ENCODE assay signal across 14 mouse cellular contexts in genomic region chr17:27332076-27332475, GRCm38 (mm10).
"Had no signal": no experiment of that assay in that cellular context is flagged by ENCODE, and none has a peak within 500 bp of the region (broad histone marks: within the 10 kb centered on the region; RNA-seq: fewer than 3 reads in every experiment).

No protein-coding gene starts in this region.

- H3K36me3 ChIP-seq: intestine, embryonic 15.5 days; limb, embryonic 13.5 days; midbrain, embryonic 10.5 days; midbrain, embryonic 15.5 days; neural tube, embryonic 13.5 days; stomach, embryonic 15.5 days had no signal

- H3K9ac ChIP-seq: intestine, embryonic 15.5 days; limb, embryonic 13.5 days; liver, embryonic 14.5 days; midbrain, embryonic 15.5 days; neural tube, embryonic 13.5 days; stomach, embryonic 15.5 days had no signal

- H3K4me3 ChIP-seq: intestine, embryonic 15.5 days; layer of hippocampus, adult 2 months; limb, embryonic 13.5 days; midbrain, embryonic 10.5 days; midbrain, embryonic 15.5 days; neural tube, embryonic 13.5 days; stomach, embryonic 15.5 days had no signal

- DNase-seq: left cerebral cortex, postnatal 4 days; lung, adult 18-20 months; retina, postnatal 1 day; right cerebral cortex, postnatal 4 days; thymus, adult 2 months; thymus, postnatal 25 days had no signal

- H3K9me3 ChIP-seq: intestine, embryonic 15.5 days; limb, embryonic 13.5 days; midbrain, embryonic 10.5 days; midbrain, embryonic 15.5 days; neural tube, embryonic 13.5 days; stomach, embryonic 15.5 days had no signal

- H3K4me2 ChIP-seq: intestine, embryonic 15.5 days; limb, embryonic 13.5 days; midbrain, embryonic 15.5 days; neural tube, embryonic 13.5 days; stomach, embryonic 15.5 days had no signal

- ATAC-seq: intestine, embryonic 15.5 days; midbrain, embryonic 15.5 days had no signal

- H3K27me3 ChIP-seq: intestine, embryonic 15.5 days; midbrain, embryonic 15.5 days; stomach, embryonic 15.5 days had no signal

- H3K4me1 ChIP-seq: midbrain, embryonic 15.5 days had no signal

- H3K27ac ChIP-seq: intestine, embryonic 15.5 days; layer of hippocampus, adult 2 months; limb, embryonic 13.5 days; liver, embryonic 14.5 days; midbrain, embryonic 10.5 days; midbrain, embryonic 15.5 days; neural tube, embryonic 13.5 days; stomach, embryonic 15.5 days had no signal
